Mouse (Mus musculus) cerebellum, adult 2 months (tissue): ENCODE results near the gene Tent2.

Experiments
- CTCF ChIP-seq: fragments of 200-500 bp; IDR thresholded peaks from 2 replicates; pipeline ENCODE4 v1.5.1; 2011; ENCODE audit warnings: low read depth, mild to moderate bottlenecking, control low read depth, low read length, moderate library complexity, borderline replicate concordance; ENCODE audit not compliant: insufficient read depth
- POLR2A ChIP-seq: fragments of 200-500 bp; IDR thresholded peaks from 2 replicates; pipeline ENCODE4 v1.6.1; 2011; ENCODE audit warnings: low read length, control low read depth, borderline replicate concordance; ENCODE audit not compliant: insufficient read depth

GRCm38 (mm10) chr13:93180351-93180750, 11.8 kb downstream of the Tent2 start:
- TF ChIP-seq POLR2A (no peak), CTCF (no peak)
